Mouse (Mus musculus): ENCODE results near the gene Olfr1367. TPM values are rescaled to one million over a fixed set of nuclear protein-coding genes. Genes with fewer than 3 reads are reported as not detected.

Gene Olfr1367
- polyA plus RNA-seq, 1 experiment, result not detected

DNA sequence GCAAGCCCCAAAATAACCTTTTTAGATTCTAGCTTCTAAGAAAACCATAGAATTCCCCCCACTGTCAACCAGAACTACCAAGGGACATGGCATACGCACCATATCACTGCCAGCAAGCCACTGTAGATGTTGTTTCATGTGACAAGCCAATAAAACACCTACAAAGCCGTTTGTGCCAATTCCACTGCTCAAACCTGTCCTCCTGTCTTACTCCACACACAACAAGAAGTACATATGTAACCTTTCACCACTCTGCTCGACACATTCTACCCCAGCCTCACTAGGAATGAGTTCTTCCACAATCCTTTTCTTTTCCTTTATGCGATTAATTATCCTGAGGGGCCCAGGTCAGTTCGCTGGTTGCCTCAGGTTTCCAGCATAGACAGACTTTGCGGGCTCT is 48.9 kb downstream of the Olfr1367 start:
- DNase-seq (ENCODE audit: extremely low spot score in 1 of 2, low spot score in 1 of 2), result no peak

DNA sequence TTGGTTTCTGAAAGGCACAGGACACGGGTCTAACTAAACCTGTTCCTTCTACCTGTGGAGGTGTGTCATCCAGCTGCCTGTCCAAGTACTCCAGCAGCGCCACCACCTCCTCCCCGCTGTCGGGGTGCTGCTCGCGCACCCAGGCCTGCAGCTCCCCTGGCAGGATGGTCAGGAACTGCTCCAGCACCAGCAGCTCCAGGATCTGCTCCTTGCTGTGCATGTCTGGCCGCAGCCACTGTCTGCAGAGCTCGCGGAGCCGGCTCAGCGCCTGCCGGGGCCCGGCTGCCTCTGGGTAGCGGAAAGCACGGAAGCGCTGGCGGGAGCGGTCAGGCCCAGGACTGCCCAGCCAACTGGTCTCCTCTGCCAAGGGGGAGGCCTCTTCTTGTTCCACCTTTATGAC is 49.3 kb downstream of the Olfr1367 start:
- DNase-seq (ENCODE audit: extremely low spot score in 1 of 2, low spot score in 1 of 2), result peak in 1 of 2 experiments; percentile 15

DNA sequence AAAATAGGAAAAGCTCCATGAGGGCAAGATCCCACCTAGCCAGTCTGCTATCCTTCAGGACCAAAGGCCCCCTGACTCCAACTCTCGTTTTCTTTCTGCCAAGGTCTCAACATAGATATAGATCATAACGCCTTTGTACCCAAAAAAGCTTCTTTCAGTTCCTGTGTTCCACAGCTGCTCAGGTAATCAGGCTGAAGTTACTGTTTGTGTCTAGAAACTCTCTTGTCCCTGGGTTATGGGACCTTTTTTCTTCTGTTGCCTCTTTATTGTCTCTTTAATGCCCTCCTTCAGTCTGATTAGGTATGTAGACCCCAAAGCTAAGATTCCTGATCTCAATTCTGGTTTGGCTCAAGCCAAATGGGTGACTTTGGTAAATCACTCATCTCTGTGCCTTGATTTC is 50.8 kb downstream of the Olfr1367 start:
- DNase-seq (ENCODE audit: extremely low spot score in 1 of 2, low spot score in 1 of 2), result no peak

Other genes with a start within 250 kb of the Olfr1367 start
- not detected in 2 replicates for gene Olfr1369-ps1, start 235.4 kb upstream of the Olfr1367 start, polyA plus RNA-seq (2012; rRNA removed)
- gene Olfr263, start 217.3 kb upstream of the Olfr1367 start, polyA plus RNA-seq (2012; rRNA removed), result not detected in 2 replicates
- gene Olfr1368, start 201.0 kb upstream of the Olfr1367 start, polyA plus RNA-seq (2012; rRNA removed), result not detected in 2 replicates
- gene Trim27, start 167.5 kb upstream of the Olfr1367 start, polyA plus RNA-seq (2012; rRNA removed), result 31.5 and 32.7 TPM in 2 replicates
- 0.08 TPM in 1 of 2 replicates, not detected in the other for gene Gpx5, start 54.2 kb upstream of the Olfr1367 start, polyA plus RNA-seq (2012; rRNA removed)
- gene Gpx6, start 34.8 kb upstream of the Olfr1367 start, polyA plus RNA-seq (2012; rRNA removed), result 0.50 and 1.3 TPM in 2 replicates
- gene Zscan12, start 15.9 kb downstream of the Olfr1367 start, polyA plus RNA-seq (2012; rRNA removed), result 6.7 and 6.8 TPM in 2 replicates
- 47.9 and 52.0 TPM in 2 replicates for gene Zkscan3, start 55.8 kb downstream of the Olfr1367 start, polyA plus RNA-seq (2012; rRNA removed)
- gene Pgbd1, start 94.1 kb downstream of the Olfr1367 start, polyA plus RNA-seq (2012; rRNA removed), result 2.5 and 3.1 TPM in 2 replicates
- 61.5 and 66.1 TPM in 2 replicates for gene Zscan26, start 106.8 kb downstream of the Olfr1367 start, polyA plus RNA-seq (2012; rRNA removed)
- 0.42 and 0.59 TPM in 2 replicates for gene Nkapl, start 121.6 kb downstream of the Olfr1367 start, polyA plus RNA-seq (2012; rRNA removed)
- gene Zkscan4, start 132.0 kb downstream of the Olfr1367 start, polyA plus RNA-seq (2012; rRNA removed), result 3.7 and 4.8 TPM in 2 replicates
- not detected in 2 replicates for gene Gm10065, start 132.5 kb downstream of the Olfr1367 start, polyA plus RNA-seq (2012; rRNA removed)
- 1.6 and 1.9 TPM in 2 replicates for gene AK157302, start 148.3 kb downstream of the Olfr1367 start, polyA plus RNA-seq (2012; rRNA removed)
- gene Gm11273, start 154.5 kb downstream of the Olfr1367 start, polyA plus RNA-seq (2012; rRNA removed), result 15.3 and 32.5 TPM in 2 replicates
- 7.9 and 8.6 TPM in 2 replicates for gene Zkscan8, start 184.2 kb downstream of the Olfr1367 start, polyA plus RNA-seq (2012; rRNA removed)
- gene Olfr1366, start 195.9 kb downstream of the Olfr1367 start, polyA plus RNA-seq (2012; rRNA removed), result not detected in 2 replicates
- gene Olfr1535, start 213.0 kb downstream of the Olfr1367 start, polyA plus RNA-seq (2012; rRNA removed), result not detected in 2 replicates
- gene Olfr1364, start 234.8 kb downstream of the Olfr1367 start, polyA plus RNA-seq (2012; rRNA removed), result 0.29 TPM in 1 of 2 replicates, not detected in the other

All from frontal cortex, adult 2 months (tissue).